Mouse (Mus musculus) lung, postnatal 0 days (tissue): ENCODE measurements around the gene 4930544D05Rik. TPM values are rescaled to one million over a fixed set of nuclear protein-coding genes. Genes with fewer than 3 reads are reported as not detected.
A peak's percentile ranks its signal among the peaks of the same experiment; 100 is the strongest.

Experiments
- ATAC-seq: fragments of 200-750 bp; cut with Nextera tagmentation; 2 replicates; pipeline ENCODE4 v1.8.0; 2017; ENCODE audit warnings: moderate library complexity
- DNase-seq: peaks from one replicate; pipeline ENCODE4 v3.0.0-alpha.2; 2016; ENCODE audit warnings: low spot score
- H3K27ac ChIP-seq: fragments of 300-500 bp; sonication (generic); 2 replicates; pipeline ENCODE4 v1.5.1; 2014; ENCODE audit warnings: antibody characterized with exemption, mild to moderate bottlenecking, low read length, mixed read lengths
- H3K27me3 ChIP-seq: fragments of 300-500 bp; sonication (generic); replicated peaks from 2 replicates; pipeline ENCODE4 v1.6.1; 2014; ENCODE audit warnings: low read length, mixed read lengths; ENCODE audit not compliant: insufficient read depth
- H3K36me3 ChIP-seq: fragments of 300-500 bp; sonication (generic); 2 replicates; pipeline ENCODE4 v1.6.1; 2014; ENCODE audit warnings: low read length, mixed read lengths; ENCODE audit not compliant: insufficient read depth
- H3K4me1 ChIP-seq: fragments of 300-500 bp; sonication (generic); 2 replicates; pipeline ENCODE4 v1.6.1; 2014; ENCODE audit warnings: antibody characterized with exemption, low read depth, low read length, mixed read lengths; ENCODE audit not compliant: insufficient read depth
- H3K4me2 ChIP-seq: fragments of 300-500 bp; sonication (generic); replicated peaks from 2 replicates; pipeline ENCODE4 v1.6.1; 2014; ENCODE audit warnings: low read depth, mild to moderate bottlenecking, low read length, moderate library complexity, mixed read lengths
- H3K4me3 ChIP-seq: fragments of 300-500 bp; sonication (generic); 2 replicates; pipeline ENCODE4 v1.5.1; 2014; ENCODE audit warnings: low read depth, low read length
- H3K9ac ChIP-seq: fragments of 300-500 bp; sonication (generic); replicated peaks from 2 replicates; pipeline ENCODE4 v1.6.1; 2014; ENCODE audit warnings: low read depth, mild to moderate bottlenecking
- H3K9me3 ChIP-seq: fragments of 300-500 bp; sonication (generic); 2 replicates; pipeline ENCODE4 v1.6.1; 2016; ENCODE audit warnings: low read length, mixed read lengths
- CTCF ChIP-seq: IDR thresholded peaks from 2 replicates; pipeline ENCODE4 v1.5.1; 2016; ENCODE audit warnings: antibody characterized with exemption, mild to moderate bottlenecking
- EP300 ChIP-seq: IDR thresholded peaks from 2 replicates; pipeline ENCODE4 v1.6.1; 2016; ENCODE audit warnings: antibody characterized with exemption, mild to moderate bottlenecking, control low read depth
- WGBS: fragments of 180-500 bp; shearing (Covaris S2); extraction: QIAGEN DNeasy Blood & Tissue Kit; methylation state at CpG from one replicate; pipeline ENCODE4 v1.1.7; 2014; 5-methylcytosine and 5-hydroxymethylcytosine counted together
- polyA plus RNA-seq: library from polyadenylated mRNA; unstranded; fragments of >200 nt; fragmentation: Nextera tagmentation; extraction: Ambion mirVana; gene quantifications from 2 replicates; pipeline ENCODE4 v1.2.1, GENCODE M21; 2015

Gene 4930544D05Rik
- polyA plus RNA-seq, 1 experiment from 2014 or later = not detected

- H3K9ac ChIP-seq = peak within 1 kb of the TSS; percentile 92
- WGBS = under 1% methylated on average over 63 of the region's 63 CpGs
Observed at GRCm38 (mm10) chr11:70646691-70647650, 31.3 kb downstream of the 4930544D05Rik start, which contains the start of the genes Rnf167 and Slc25a11. Gene Rnf167 (plus strand): TSS chr11:70647235. Gene Slc25a11 (minus strand): TSS chr11:70647479.

DNA sequence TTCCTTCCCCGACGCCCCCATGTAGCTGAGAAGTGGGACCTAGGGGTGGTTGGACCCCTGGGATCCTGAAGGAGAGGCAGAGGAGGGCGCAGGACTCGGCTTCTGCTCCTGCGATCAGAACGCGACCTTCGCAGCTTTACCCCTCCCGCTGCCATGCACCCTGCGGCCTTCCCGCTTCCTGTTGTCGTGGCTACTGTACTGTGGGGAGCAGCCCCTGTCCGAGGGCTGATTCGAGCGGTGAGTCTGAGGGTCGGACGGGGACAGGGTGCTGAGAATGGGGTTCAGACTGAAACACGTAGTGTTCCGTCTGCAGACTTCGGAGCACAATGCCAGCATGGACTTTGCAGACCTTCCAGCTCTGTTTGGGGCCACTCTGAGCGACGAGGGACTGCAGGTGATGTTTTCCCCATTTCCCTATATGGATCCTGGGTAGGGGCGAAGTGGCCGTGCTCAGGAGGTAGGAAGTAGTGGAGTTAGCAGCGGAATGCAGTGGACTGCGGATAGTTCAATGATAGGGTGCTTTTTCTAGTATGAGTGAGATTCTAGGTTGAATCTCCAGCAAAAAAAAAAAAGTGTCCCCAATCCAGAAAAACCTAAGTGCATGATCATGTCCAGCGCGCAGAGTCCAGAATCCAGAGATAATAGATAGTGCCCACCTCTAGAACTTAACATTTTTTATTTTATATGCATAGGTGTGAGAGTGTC, 32.2 kb downstream of the 4930544D05Rik start:
- 0 out of 2 replicates have a peak, but pooled peaks have one; percentile 4 for ATAC-seq
- peak overlapping the region; percentile 97 for H3K27ac ChIP-seq
- TF ChIP-seq EP300 (no peak), CTCF (no peak)
- peak; percentile 23 for DNase-seq
- H3K4me1 ChIP-seq = peaks cover 25% of the 10 kb centered on the region; the same call in 1 of the 2 replicates
- H3K4me2 ChIP-seq = peak overlapping the region; percentile 96
- H3K9me3 ChIP-seq = no peaks in the 10 kb centered on the region
- no peaks in the 10 kb centered on the region for H3K27me3 ChIP-seq
- 2% methylated on average over 28 of the region's 28 CpGs for WGBS
- H3K36me3 ChIP-seq = peaks cover 43% of the 10 kb centered on the region
- H3K4me3 ChIP-seq = peak overlapping the region; percentile 70
- H3K9ac ChIP-seq = peak overlapping the region; percentile 92

More at GRCm38 (mm10) chr11:70646691-70647650, 31.3 kb downstream of the 4930544D05Rik start, which contains the start of the genes Rnf167 and Slc25a11:
- peak within 1 kb of the TSS; percentile 97 for H3K27ac ChIP-seq
- H3K27me3 ChIP-seq = no peaks in the 10 kb centered on the region
- H3K9me3 ChIP-seq = no peaks in the 10 kb centered on the region
- H3K4me3 ChIP-seq = peak within 1 kb of the TSS; percentile 70
- peak; percentile 100 for DNase-seq
- H3K4me2 ChIP-seq = peak within 1 kb of the TSS; percentile 96
- TF ChIP-seq EP300 = peak; percentile 90
- TF ChIP-seq CTCF = peak; percentile 44
- peaks cover 43% of the 10 kb centered on the region for H3K36me3 ChIP-seq
- ATAC-seq = peak; percentile 92
- peaks cover 19% of the 10 kb centered on the region; the same call in 1 of the 2 replicates for H3K4me1 ChIP-seq

- DNase-seq (no peak), ATAC-seq (no peak)
- Histone ChIP-seq H3K4me1 (peaks cover 25% of the 10 kb centered on the region; the same call in 1 of the 2 replicates), H3K27ac (no peak overlapping the region), H3K9ac (peak overlapping the region; percentile 92; the same call in 1 of the 2 replicates), H3K4me3 (peak overlapping the region; percentile 70), H3K27me3 (no peaks in the 10 kb centered on the region), H3K4me2 (peak overlapping the region; percentile 96), H3K9me3 (no peaks in the 10 kb centered on the region), H3K36me3 (peaks cover 42% of the 10 kb centered on the region)
- TF ChIP-seq EP300 (no peak), CTCF (no peak)
- WGBS = 70% methylated on average over 4 of the region's 4 CpGs
Observed at GRCm38 (mm10) chr11:70648512-70648911, 32.9 kb downstream of the 4930544D05Rik start.

DNA sequence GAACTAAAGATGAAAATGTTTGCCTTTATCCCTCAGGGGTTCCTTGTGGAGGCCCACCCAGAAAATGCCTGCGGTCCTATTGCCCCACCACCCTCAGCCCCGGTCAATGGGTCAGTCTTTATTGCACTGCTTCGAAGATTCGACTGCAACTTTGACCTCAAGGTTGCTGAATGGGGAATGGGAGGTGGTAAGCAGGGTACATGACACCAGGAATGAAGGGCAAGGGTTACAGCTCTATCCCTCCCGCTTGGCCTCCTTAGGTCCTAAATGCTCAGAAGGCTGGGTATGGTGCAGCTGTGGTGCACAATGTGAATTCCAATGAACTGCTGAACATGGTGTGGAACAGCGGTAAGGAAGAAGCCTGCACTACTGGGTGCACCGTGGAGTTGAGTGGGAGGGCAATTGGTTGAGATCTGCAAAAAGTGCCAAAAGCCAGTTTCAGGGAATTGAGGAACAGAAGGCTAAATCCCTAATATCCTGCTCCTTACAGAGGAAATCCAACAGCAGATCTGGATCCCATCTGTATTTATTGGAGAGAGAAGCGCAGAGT, 33.6 kb downstream of the 4930544D05Rik start:
- no peaks in the 10 kb centered on the region for H3K27me3 ChIP-seq
- peak overlapping the region; percentile 8; the same call in 1 of the 2 replicates for H3K4me2 ChIP-seq
- H3K27ac ChIP-seq = 0 out of 2 replicates have a peak overlapping the region, but pooled peaks have one; percentile 20
- H3K9me3 ChIP-seq = no peaks in the 10 kb centered on the region
- H3K9ac ChIP-seq = no peak overlapping the region
- no peak for DNase-seq
- WGBS = 74% methylated on average over 8 of the region's 8 CpGs
- H3K4me3 ChIP-seq = no peak overlapping the region
- H3K36me3 ChIP-seq = peaks cover 41% of the 10 kb centered on the region
- no peak for ATAC-seq
- H3K4me1 ChIP-seq = peaks cover 25% of the 10 kb centered on the region; the same call in 1 of the 2 replicates
- TF ChIP-seq CTCF (no peak), EP300 (no peak)

- ATAC-seq (no peak), DNase-seq (peak; percentile 33)
- Histone ChIP-seq H3K4me3 (no peak overlapping the region), H3K27me3 (no peaks in the 10 kb centered on the region), H3K4me1 (peaks cover 25% of the 10 kb centered on the region; the same call in 1 of the 2 replicates), H3K9ac (no peak overlapping the region), H3K36me3 (peaks cover 31% of the 10 kb centered on the region), H3K4me2 (no peak overlapping the region), H3K9me3 (no peaks in the 10 kb centered on the region), H3K27ac (no peak overlapping the region)
- TF ChIP-seq CTCF = no peak
- no peak for TF ChIP-seq EP300
- WGBS = 61% methylated on average over 12 of the region's 12 CpGs
Observed at GRCm38 (mm10) chr11:70650322-70651175, 34.9 kb downstream of the 4930544D05Rik start.
